Mouse (Mus musculus) adipose tissue, adult 10 weeks (tissue): Measurements from ENCODE around the gene Zbtb33. TPM values are rescaled to one million over a fixed set of nuclear protein-coding genes. Genes with fewer than 3 reads are reported as not detected.

ENCODE experiments used
- polyA plus RNA-seq: library from polyadenylated mRNA; stranded (reverse); fragments of 350-450 nt; fragmentation: Illumina TruSeq; extraction: RNeasy Lipid Tissue Mini Kit (QIAGEN cat#74804); gene quantifications from one replicate; pipeline ENCODE4 v1.2.3, GENCODE M21; 2014; ENCODE audit warnings: low read depth, low replicate concordance

Zbtb33 gene
- polyA plus RNA-seq: 12.4 TPM

DNA sequence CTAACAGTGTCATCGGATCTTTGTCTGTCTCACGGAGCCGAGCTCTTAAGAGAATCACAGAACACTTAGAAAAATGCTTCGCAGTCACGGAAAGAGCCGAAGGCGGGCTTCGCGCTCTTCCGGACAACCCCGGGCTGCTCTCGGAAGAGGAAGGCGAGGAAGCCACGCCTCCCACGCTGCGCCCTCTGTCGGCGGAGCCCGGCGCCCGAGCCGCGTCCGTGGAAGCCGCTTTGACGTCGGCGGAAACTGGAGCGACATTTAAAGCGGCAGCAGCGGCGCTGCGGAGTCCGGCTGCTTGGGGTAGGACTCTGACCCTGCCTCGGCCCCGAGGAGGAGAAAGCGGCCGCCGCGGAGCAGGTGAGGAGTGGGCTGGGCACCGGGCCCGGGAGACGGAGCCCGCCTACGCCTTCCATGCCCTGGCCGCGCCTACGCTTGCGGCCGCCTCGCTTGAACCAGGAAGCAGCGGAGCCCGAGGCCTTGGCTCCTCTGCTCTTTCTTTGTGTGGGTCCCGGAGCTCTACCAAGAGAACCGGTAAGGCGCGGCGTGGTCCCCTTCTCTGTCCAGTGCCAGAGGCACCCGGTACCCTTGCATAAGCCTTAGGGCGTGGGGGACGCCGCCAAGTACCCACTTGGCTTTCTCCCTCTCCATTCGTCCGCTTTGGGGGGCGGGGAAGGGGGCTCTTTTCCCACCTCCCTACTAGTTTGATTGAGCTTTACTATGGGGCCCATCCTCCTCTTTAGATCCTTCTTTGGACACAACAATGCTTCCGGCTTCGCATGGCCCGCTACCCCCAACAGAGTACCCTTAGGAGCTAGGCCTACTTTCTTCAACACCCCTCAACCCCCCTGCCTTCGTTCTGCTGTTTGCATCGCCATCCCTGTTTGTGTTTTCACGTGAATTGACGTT, at the start of gene Zbtb33:
TSS of gene Zbtb33 (plus strand) at position 242 of the 906 bp plus-strand sequence.

Other genes with a start within 250 kb of the Zbtb33 start
- gene Btg1-ps1, start 171.0 kb upstream of the Zbtb33 start, polyA plus RNA-seq: not detected
- gene Btg1-ps2, start 146.7 kb upstream of the Zbtb33 start, polyA plus RNA-seq: not detected
- not detected for gene Rhox10, start 123.3 kb upstream of the Zbtb33 start, polyA plus RNA-seq
- not detected for gene Rhox11, start 104.7 kb upstream of the Zbtb33 start, polyA plus RNA-seq
- not detected for gene Rhox12, start 78.9 kb upstream of the Zbtb33 start, polyA plus RNA-seq
- not detected for gene Rhox13, start 68.6 kb upstream of the Zbtb33 start, polyA plus RNA-seq
- 3.6 TPM for gene Tmem255a, start 62.6 kb downstream of the Zbtb33 start, polyA plus RNA-seq
- gene Atp1b4, start 126.4 kb downstream of the Zbtb33 start, polyA plus RNA-seq: not detected